Mouse (Mus musculus) limb, embryonic 12.5 days (tissue): ENCODE measurements around the gene Gabrb1. TPM values are rescaled to one million over a fixed set of nuclear protein-coding genes. Genes with fewer than 3 reads are reported as not detected.
"Not testable (repeated sequence)": the region's sequence is repeated elsewhere in the genome, so short reads cannot be mapped to it uniquely, and the experiment has no call there.

Source experiments
- ATAC-seq: fragments of 200-750 bp; cut with Nextera tagmentation; 2 replicates; pipeline ENCODE4 v1.8.0; 2017; ENCODE audit warnings: low read depth, moderate TSS enrichment; ENCODE audit not compliant: insufficient number of reproducible peaks, insufficient read depth, low FRiP score, low TSS enrichment
- H3K27ac ChIP-seq: fragments of 300-500 bp; sonication (generic); 2 replicates; pipeline ENCODE4 v1.5.1; 2016; ENCODE audit warnings: mild to moderate bottlenecking, moderate library complexity
- H3K27me3 ChIP-seq: fragments of 300-500 bp; sonication (generic); 2 replicates; pipeline ENCODE4 v1.6.1; 2016; ENCODE audit warnings: mild to moderate bottlenecking, moderate library complexity
- H3K36me3 ChIP-seq: fragments of 300-500 bp; sonication (generic); 2 replicates; pipeline ENCODE4 v1.6.1; 2016; ENCODE audit warnings: mild to moderate bottlenecking, moderate library complexity
- H3K4me1 ChIP-seq: fragments of 300-500 bp; sonication (generic); replicated peaks from 2 replicates; pipeline ENCODE4 v1.6.1; 2016
- H3K4me2 ChIP-seq: fragments of 300-500 bp; sonication (generic); 2 replicates; pipeline ENCODE4 v1.6.1; 2016; ENCODE audit warnings: mild to moderate bottlenecking, moderate library complexity
- H3K4me3 ChIP-seq: fragments of 300-500 bp; sonication (generic); replicated peaks from 2 replicates; pipeline ENCODE4 v1.5.1; 2016; ENCODE audit warnings: mild to moderate bottlenecking
- H3K9ac ChIP-seq: fragments of 300-500 bp; sonication (generic); replicated peaks from 2 replicates; pipeline ENCODE4 v1.6.1; 2016; ENCODE audit warnings: mild to moderate bottlenecking, moderate library complexity
- H3K9me3 ChIP-seq: fragments of 300-500 bp; sonication (generic); 2 replicates; pipeline ENCODE4 v1.6.1; 2016; ENCODE audit warnings: mild to moderate bottlenecking, moderate library complexity
- WGBS: fragments of 180-500 bp; shearing (Covaris S2); methylation state at CpG from one replicate; pipeline ENCODE4 v1.1.7; 2016; 5-methylcytosine and 5-hydroxymethylcytosine counted together
- polyA plus RNA-seq: library from polyadenylated mRNA; unstranded; fragments of >200 nt; fragmentation: Nextera tagmentation; extraction: Ambion mirVana; gene quantifications from 2 replicates; pipeline ENCODE4 v1.2.1, GENCODE M21; 2016

The Gabrb1 gene
- polyA plus RNA-seq, 1 experiment from 2014 or later = 1.2 TPM

DNA sequence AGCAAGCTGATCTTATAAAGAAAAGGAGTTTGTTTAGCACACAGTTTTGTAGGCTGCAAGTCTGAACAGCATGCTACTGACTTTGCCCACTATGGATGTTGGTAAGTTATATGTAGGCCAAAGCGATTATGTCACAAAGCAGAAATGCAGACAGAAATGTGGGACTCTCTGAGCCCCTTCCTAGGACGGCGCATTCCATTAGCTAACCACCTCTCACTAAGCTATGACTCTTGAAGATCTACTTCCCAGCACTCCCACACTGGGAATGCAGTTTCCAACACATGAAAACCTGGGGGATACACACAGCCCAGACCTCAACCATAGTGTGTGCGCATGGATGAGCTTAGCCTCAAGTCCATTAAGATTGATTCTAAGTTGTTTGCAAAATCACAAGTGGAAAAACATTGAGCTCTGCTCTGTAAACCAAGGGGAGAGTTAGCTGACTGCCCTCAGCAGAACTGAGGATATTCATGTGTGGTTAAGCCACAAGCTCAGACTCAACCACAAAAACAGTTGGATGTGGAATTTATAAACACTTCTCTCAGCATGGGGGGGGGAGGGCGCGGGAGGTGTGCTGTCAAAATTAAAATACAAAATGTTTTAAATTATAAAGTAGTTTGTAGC lies 464.6 kb downstream of the Gabrb1 start:
- H3K9me3 ChIP-seq = no peaks in the 10 kb centered on the region
- no peaks in the 10 kb centered on the region for H3K36me3 ChIP-seq
- WGBS = 87% methylated on average over 6 of the region's 6 CpGs
- no peak overlapping the region for H3K9ac ChIP-seq
- 0 out of 2 replicates have a peak, but pooled peaks cover 4% of the 10 kb centered on the region for H3K4me1 ChIP-seq
- H3K4me2 ChIP-seq = no peak overlapping the region
- no peak overlapping the region for H3K4me3 ChIP-seq
- H3K27me3 ChIP-seq = no peaks in the 10 kb centered on the region
- H3K27ac ChIP-seq = no peak overlapping the region
- no peak for ATAC-seq

GRCm38 (mm10) chr5:72126681-72127080 lies 468.8 kb downstream of the Gabrb1 start:
- no peak for ATAC-seq
- no peak overlapping the region for H3K27ac ChIP-seq
- no peak overlapping the region for H3K4me3 ChIP-seq
- H3K4me1 ChIP-seq = 0 out of 2 replicates have a peak, but pooled peaks cover 4% of the 10 kb centered on the region
- H3K4me2 ChIP-seq = no peak overlapping the region
- H3K36me3 ChIP-seq = no peaks in the 10 kb centered on the region
- no peaks in the 10 kb centered on the region for H3K27me3 ChIP-seq
- no peak overlapping the region for H3K9ac ChIP-seq
- H3K9me3 ChIP-seq = no peaks in the 10 kb centered on the region
- WGBS = 86% methylated on average over 4 of the region's 4 CpGs

GRCm38 (mm10) chr5:72133906-72134305 lies 476.0 kb downstream of the Gabrb1 start:
- Histone ChIP-seq H3K4me1 (no peaks in the 10 kb centered on the region), H3K9ac (no peak overlapping the region), H3K4me2 (no peak overlapping the region), H3K9me3 (no peaks in the 10 kb centered on the region), H3K36me3 (no peaks in the 10 kb centered on the region), H3K27ac (no peak overlapping the region), H3K4me3 (no peak overlapping the region), H3K27me3 (no peaks in the 10 kb centered on the region)
- 70% methylated on average over 2 of the region's 2 CpGs for WGBS
- no peak for ATAC-seq

DNA sequence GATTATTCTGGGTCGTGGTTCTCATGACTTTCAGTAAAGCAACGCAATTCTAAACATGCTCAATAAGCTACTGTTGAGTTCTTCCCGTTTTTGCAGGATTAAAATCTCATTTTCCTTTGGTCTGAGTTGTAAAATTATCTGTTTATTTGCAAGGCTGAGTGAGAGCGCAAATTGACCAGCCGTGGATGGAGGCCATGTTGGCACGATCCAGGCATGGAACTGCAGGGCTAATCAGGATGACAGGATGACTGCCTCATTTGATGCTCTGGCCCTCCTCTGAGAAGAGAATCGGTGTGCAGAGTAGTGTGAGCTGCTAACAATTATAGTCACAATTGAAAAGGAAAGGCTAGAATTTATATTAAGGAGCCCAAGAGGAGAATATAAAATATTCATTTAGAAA lies 480.3 kb downstream of the Gabrb1 start:
- H3K9ac ChIP-seq = no peak overlapping the region
- ATAC-seq = no peak
- H3K36me3 ChIP-seq = no peaks in the 10 kb centered on the region
- H3K9me3 ChIP-seq = no peaks in the 10 kb centered on the region
- 89% methylated on average over 7 of the region's 7 CpGs for WGBS
- no peaks in the 10 kb centered on the region for H3K4me1 ChIP-seq
- no peaks in the 10 kb centered on the region for H3K27me3 ChIP-seq
- no peak overlapping the region for H3K4me3 ChIP-seq
- no peak overlapping the region for H3K27ac ChIP-seq
- no peak overlapping the region for H3K4me2 ChIP-seq

- 68% methylated on average over 1 of the region's 1 CpGs for WGBS
- no peak for ATAC-seq
- Histone ChIP-seq H3K4me1 (no peaks in the 10 kb centered on the region), H3K27me3 (no peaks in the 10 kb centered on the region), H3K9ac (no peak overlapping the region), H3K4me3 (no peak overlapping the region), H3K27ac (no peak overlapping the region), H3K9me3 (no peaks in the 10 kb centered on the region), H3K4me2 (no peak overlapping the region), H3K36me3 (no peaks in the 10 kb centered on the region)
These were observed 481.7 kb downstream of the Gabrb1 start for GRCm38 (mm10) chr5:72139619-72140018.

GRCm38 (mm10) chr5:72148679-72149078 lies 490.8 kb downstream of the Gabrb1 start:
- no peak overlapping the region for H3K4me2 ChIP-seq

DNA sequence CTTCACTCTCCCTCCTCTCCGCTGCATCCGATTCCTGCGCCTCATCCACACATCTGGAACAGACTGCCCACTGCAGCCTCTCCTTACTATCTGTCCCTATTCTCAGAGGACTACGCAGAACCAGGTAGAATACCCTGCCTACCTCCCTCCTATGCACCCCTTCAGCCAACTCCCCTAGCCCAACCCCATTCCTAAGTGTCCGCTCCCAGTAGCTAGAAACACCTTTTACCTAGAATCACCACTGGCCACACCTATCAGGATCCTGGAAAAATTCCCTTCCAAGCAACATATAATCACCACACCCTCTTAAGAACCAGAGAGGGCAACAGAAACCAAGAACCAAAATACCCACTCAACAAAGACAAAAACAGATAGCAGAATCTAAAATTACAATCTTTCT lies 493.0 kb downstream of the Gabrb1 start:
- WGBS = 98% methylated on average over 5 of the region's 5 CpGs
- no peak for ATAC-seq
- H3K4me2 ChIP-seq = no peak overlapping the region

More at GRCm38 (mm10) chr5:72148679-72149078, 490.8 kb downstream of the Gabrb1 start:
- WGBS = 41% methylated on average over 5 of the region's 5 CpGs
- Histone ChIP-seq H3K27ac (no peak overlapping the region), H3K4me3 (no peak overlapping the region), H3K9ac (no peak overlapping the region), H3K27me3 (no peaks in the 10 kb centered on the region), H3K4me1 (no peaks in the 10 kb centered on the region), H3K9me3 (no peaks in the 10 kb centered on the region), H3K36me3 (no peaks in the 10 kb centered on the region)
- no peak for ATAC-seq

GRCm38 (mm10) chr5:72155686-72156085 lies 497.8 kb downstream of the Gabrb1 start:
- 72% methylated on average over 3 of the region's 3 CpGs for WGBS
- not testable (repeated sequence) for H3K4me2 ChIP-seq, H3K9me3 ChIP-seq, H3K9ac ChIP-seq, H3K27me3 ChIP-seq, ATAC-seq, H3K4me3 ChIP-seq, H3K27ac ChIP-seq, H3K4me1 ChIP-seq
- H3K36me3 ChIP-seq = peaks cover 42% of the 10 kb centered on the region

More for the DNA sequence above, 493.0 kb downstream of the Gabrb1 start:
- H3K9ac ChIP-seq = no peak overlapping the region
- no peaks in the 10 kb centered on the region for H3K9me3 ChIP-seq
- no peak overlapping the region for H3K4me3 ChIP-seq
- no peaks in the 10 kb centered on the region for H3K4me1 ChIP-seq
- H3K27ac ChIP-seq = no peak overlapping the region
- H3K27me3 ChIP-seq = no peaks in the 10 kb centered on the region
- peaks cover 10% of the 10 kb centered on the region; the same call in 1 of the 2 replicates for H3K36me3 ChIP-seq

DNA sequence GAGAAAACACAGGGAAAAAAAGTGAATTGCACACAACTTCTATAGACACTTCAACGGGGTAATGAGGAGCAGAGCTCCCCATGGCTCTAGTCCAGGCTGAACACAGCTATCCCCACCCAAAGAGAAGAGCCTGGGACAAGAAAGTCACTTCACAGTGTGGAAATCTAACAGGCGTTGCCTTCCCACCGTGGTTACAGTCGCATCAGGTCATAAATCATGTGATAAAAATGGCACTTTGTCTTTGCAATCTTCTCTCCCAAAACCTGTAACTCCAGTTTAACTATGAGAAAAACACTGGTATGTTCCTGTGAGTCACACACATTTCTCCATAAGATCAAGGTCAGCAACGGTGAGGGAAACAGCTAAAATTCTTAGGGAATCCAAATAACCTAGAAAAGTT lies 498.7 kb downstream of the Gabrb1 start:
- no peak overlapping the region for H3K9ac ChIP-seq
- no peaks in the 10 kb centered on the region for H3K4me1 ChIP-seq
- H3K9me3 ChIP-seq = no peaks in the 10 kb centered on the region
- peaks cover 51% of the 10 kb centered on the region for H3K36me3 ChIP-seq
- ATAC-seq = no peak
- no peak overlapping the region for H3K27ac ChIP-seq
- 79% methylated on average over 5 of the region's 5 CpGs for WGBS
- no peak overlapping the region for H3K4me3 ChIP-seq
- H3K4me2 ChIP-seq = no peak overlapping the region
- H3K27me3 ChIP-seq = no peaks in the 10 kb centered on the region

- peaks cover 67% of the 10 kb centered on the region for H3K36me3 ChIP-seq
- H3K4me3 ChIP-seq = no peak overlapping the region
- ATAC-seq = no peak
- 91% methylated on average over 12 of the region's 12 CpGs for WGBS
- H3K27ac ChIP-seq = no peak overlapping the region
- H3K4me2 ChIP-seq = no peak overlapping the region
- no peaks in the 10 kb centered on the region for H3K27me3 ChIP-seq
- no peaks in the 10 kb centered on the region for H3K9me3 ChIP-seq
- no peak overlapping the region for H3K9ac ChIP-seq
- H3K4me1 ChIP-seq = no peaks in the 10 kb centered on the region
These were observed 500.8 kb downstream of the Gabrb1 start for GRCm38 (mm10) chr5:72158667-72159066.

DNA sequence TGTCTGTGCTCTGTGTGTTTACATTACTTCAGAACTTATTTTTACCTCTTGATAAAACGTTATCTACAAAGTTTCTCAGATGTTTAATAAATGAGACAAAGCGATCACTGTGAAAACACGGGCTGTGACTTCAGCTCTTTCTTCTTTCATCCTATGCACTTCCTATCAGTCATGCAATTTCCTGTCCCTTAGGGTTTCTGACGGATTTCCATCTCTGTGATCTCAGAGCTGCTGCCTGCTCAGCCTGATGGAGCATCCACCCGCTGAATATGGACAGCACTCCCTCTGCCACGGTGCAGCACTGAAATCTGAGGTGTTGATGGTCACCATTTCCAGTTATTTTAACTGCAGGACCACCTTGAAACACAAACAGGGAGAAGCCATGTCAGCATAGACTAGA lies 501.6 kb downstream of the Gabrb1 start:
- peaks cover 71% of the 10 kb centered on the region for H3K36me3 ChIP-seq
- 87% methylated on average over 6 of the region's 6 CpGs for WGBS

More for the DNA sequence above, 501.6 kb downstream of the Gabrb1 start:
- Histone ChIP-seq H3K27me3 (no peaks in the 10 kb centered on the region), H3K9ac (no peak overlapping the region), H3K9me3 (no peaks in the 10 kb centered on the region), H3K27ac (no peak overlapping the region), H3K4me3 (no peak overlapping the region), H3K4me2 (no peak overlapping the region), H3K4me1 (no peaks in the 10 kb centered on the region)
- no peak for ATAC-seq
